Mouse (Mus musculus): ENCODE measurements at regions not wholly inside any gene's neighbourhood (a gene's known extent, or its start where the extent isn't known, plus 50 kb on each side); places are given as distances from the start of the nearest gene placed in this dataset.

DNA sequence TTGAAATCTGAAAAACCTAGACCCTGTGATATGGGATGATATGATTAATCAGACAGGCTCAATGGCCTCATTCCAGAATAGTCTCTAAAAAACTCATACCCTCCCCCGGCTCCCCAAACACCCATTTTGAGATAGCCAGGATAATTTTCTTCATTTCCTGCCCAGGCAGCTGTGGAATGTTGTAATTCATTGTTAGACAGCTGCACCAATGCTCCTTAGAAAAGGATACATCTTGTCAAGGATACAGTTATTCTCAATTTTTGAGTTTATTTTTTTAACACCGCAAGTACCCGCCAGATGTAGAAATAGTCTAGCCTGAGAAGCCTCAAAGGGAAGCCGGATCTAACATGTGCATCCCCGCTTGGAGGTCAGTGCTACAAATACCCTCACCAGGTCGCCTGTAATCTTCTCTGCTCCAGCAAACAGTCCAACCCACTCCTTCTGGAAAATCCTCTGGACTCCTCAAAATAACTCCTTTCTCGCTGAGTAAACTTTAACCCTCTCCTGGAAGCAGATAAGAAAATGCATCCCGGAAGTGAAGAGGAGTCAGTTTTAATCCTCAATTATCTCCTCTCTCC, 673.1 kb downstream of the Diaph3 start:
- TF ChIP-seq CTCF (IDR thresholded peaks at IDR 0.05; ENCODE audit: insufficient read depth, low read depth, low read length) (no peak), POLR2A (IDR thresholded peaks at IDR 0.05; ENCODE audit: insufficient read depth, low read depth, low read length) (no peak)

Data from olfactory bulb, adult 2 months (tissue).